Comparison of ENCODE assay signal across 18 mouse cellular contexts in the genomic region with DNA sequence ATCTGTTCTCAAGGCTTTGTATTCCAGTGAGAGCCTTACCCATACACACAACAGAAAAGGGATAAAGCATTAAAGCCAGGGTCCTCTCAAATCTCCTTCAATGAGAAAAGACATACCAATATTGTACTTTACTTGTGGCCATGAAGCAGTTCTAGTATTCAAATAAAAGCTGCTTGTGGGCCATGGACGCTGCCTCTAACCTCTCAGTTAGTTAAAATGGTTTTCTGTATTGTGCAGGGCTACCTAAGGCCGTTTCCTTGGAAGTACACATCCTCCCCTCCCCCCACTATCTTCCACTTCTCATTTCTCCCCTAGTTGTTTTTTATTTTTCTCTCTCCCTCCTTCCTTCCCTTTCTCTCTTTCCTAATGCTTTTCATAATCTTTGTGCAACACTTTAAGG.
"Had no signal": no experiment of that assay in that cellular context is flagged by ENCODE, and none has a peak within 500 bp of the region (broad histone marks: within the 10 kb centered on the region; RNA-seq: fewer than 3 reads in every experiment).

No protein-coding gene starts in this region.

- H3K9ac ChIP-seq: liver, embryonic 15.5 days; liver, postnatal 0 days; lung, embryonic 15.5 days; midbrain, embryonic 12.5 days; midbrain, embryonic 15.5 days; neural tube, embryonic 12.5 days; stomach, embryonic 15.5 days had no signal

- H3K4me3 ChIP-seq: liver, embryonic 15.5 days; lung, embryonic 15.5 days; megakaryocyte, embryonic 14.5 days; midbrain, embryonic 12.5 days; midbrain, embryonic 15.5 days; neural tube, embryonic 12.5 days; stomach, embryonic 15.5 days had no signal

- H3K9me3 ChIP-seq: liver, embryonic 15.5 days; lung, embryonic 15.5 days; megakaryocyte, embryonic 14.5 days; midbrain, embryonic 12.5 days; midbrain, embryonic 15.5 days; neural tube, embryonic 12.5 days; stomach, embryonic 15.5 days had no signal

- H3K36me3 ChIP-seq: liver, embryonic 15.5 days; lung, embryonic 15.5 days; midbrain, embryonic 12.5 days; midbrain, embryonic 15.5 days; neural tube, embryonic 12.5 days; stomach, embryonic 15.5 days had no signal

- H3K4me2 ChIP-seq: liver, embryonic 15.5 days; lung, embryonic 15.5 days; midbrain, embryonic 12.5 days; midbrain, embryonic 15.5 days; neural tube, embryonic 12.5 days; stomach, embryonic 15.5 days had no signal

- H3K27me3 ChIP-seq: liver, embryonic 15.5 days; lung, embryonic 15.5 days; megakaryocyte, embryonic 14.5 days; midbrain, embryonic 15.5 days; neural tube, embryonic 12.5 days; stomach, embryonic 15.5 days had no signal

- H3K27ac ChIP-seq: liver, embryonic 15.5 days; lung, embryonic 15.5 days; macrophage; midbrain, embryonic 12.5 days; midbrain, embryonic 15.5 days; neural tube, embryonic 12.5 days; stomach, embryonic 15.5 days; stomach, postnatal 0 days had no signal

- ATAC-seq: liver, postnatal 0 days; lung, postnatal 0 days; midbrain, embryonic 15.5 days had no signal

- DNase-seq: liver, postnatal 0 days; lung, adult 2 months; lung, postnatal 14 days; lung, postnatal 36 days; right cerebral cortex, postnatal 14 days; thymus, adult 2 months; thymus, postnatal 25 days; thymus, postnatal 4 days had no signal
